In the genomic region with DNA sequence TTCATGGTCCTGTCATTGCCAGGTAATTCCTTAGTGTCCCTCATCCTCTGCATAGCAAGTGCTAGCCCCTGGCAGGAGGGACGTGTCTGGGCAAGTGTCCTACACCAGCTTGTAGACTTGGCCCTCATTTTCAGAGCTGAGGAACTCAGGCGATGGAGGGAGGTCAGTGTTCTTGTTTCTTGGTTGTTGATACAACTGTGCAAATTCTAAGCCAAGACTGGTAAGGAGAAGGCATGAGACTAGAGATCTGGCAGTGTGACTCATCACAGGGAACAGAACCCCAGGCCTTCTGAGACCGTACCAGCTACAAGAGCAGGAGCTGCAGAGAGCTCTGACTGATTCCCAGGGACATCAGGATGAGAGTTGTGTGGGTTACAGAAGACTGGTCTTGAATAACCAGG, we compare ENCODE assay signal across 29 mouse cellular contexts. TPM values are rescaled to one million over a fixed set of nuclear protein-coding genes. Genes with fewer than 3 reads are reported as not detected.
DNase-seq lines count a peak whose midpoint lies in the region; ATAC-seq lines count a peak whose summit lies in the region.
"Had no signal": no experiment of that assay in that cellular context is flagged by ENCODE, and none has a peak within 500 bp of the region (broad histone marks: within the 10 kb centered on the region; RNA-seq: fewer than 3 reads in every experiment).

No protein-coding gene starts in this region.

- 0 out of 2 replicates have a peak, but pooled peaks cover 3% of the 10 kb centered on the region for H3K27me3 ChIP-seq in hindbrain, embryonic 13.5 days
- no peaks in the 10 kb centered on the region for H3K27me3 ChIP-seq in hindbrain, embryonic 14.5 days (ENCODE audit: control insufficient read depth, insufficient read depth, low read length)

- no peak for ATAC-seq in hindbrain, embryonic 13.5 days (ENCODE audit: low FRiP score)
- no peak for ATAC-seq in hindbrain, embryonic 14.5 days (ENCODE audit: low FRiP score)
- ATAC-seq: forebrain, embryonic 16.5 days; hindbrain, postnatal 0 days; intestine, postnatal 0 days had no signal

- H3K4me3 ChIP-seq in hindbrain, embryonic 13.5 days, result no peak overlapping the region
- no peak overlapping the region for H3K4me3 ChIP-seq in hindbrain, embryonic 14.5 days (replicated peaks; ENCODE audit: low read length)
- H3K4me3 ChIP-seq: embryonic facial prominence, embryonic 15.5 days; forebrain, embryonic 10.5 days; gastrocnemius, adult 2 months; heart, embryonic 10.5 days; kidney, embryonic 15.5 days; limb, embryonic 15.5 days; megakaryocyte, embryonic 14.5 days; neural tube, embryonic 12.5 days had no signal

- peaks cover 57% of the 10 kb centered on the region for H3K4me1 ChIP-seq in hindbrain, embryonic 13.5 days (replicated peaks)
- peaks cover 24% of the 10 kb centered on the region for H3K4me1 ChIP-seq in hindbrain, embryonic 14.5 days (replicated peaks; ENCODE audit: control insufficient read depth, insufficient read depth, low read length)

- H3K27ac ChIP-seq in hindbrain, embryonic 13.5 days, result no peak overlapping the region
- no peak overlapping the region for H3K27ac ChIP-seq in hindbrain, embryonic 14.5 days
- H3K27ac ChIP-seq: embryonic facial prominence, embryonic 15.5 days; forebrain, embryonic 10.5 days; gastrocnemius, adult 2 months; heart, embryonic 10.5 days; hindbrain, postnatal 0 days; kidney, embryonic 15.5 days; limb, embryonic 15.5 days; liver, embryonic 14.5 days; neural tube, embryonic 12.5 days had no signal

- WGBS in hindbrain, embryonic 13.5 days, result 82% methylated on average over 3 of the region's 3 CpGs
- WGBS in hindbrain, embryonic 14.5 days, result 73% methylated on average over 3 of the region's 3 CpGs

- no peaks in the 10 kb centered on the region for H3K36me3 ChIP-seq in hindbrain, embryonic 13.5 days
- H3K36me3 ChIP-seq in hindbrain, embryonic 14.5 days (replicated peaks; ENCODE audit: control insufficient read depth, insufficient read depth), result peaks cover 4% of the 10 kb centered on the region; the same call in 1 of the 2 replicates
- H3K36me3 ChIP-seq: embryonic facial prominence, embryonic 15.5 days; forebrain, embryonic 10.5 days; heart, embryonic 10.5 days; kidney, embryonic 15.5 days; limb, embryonic 15.5 days; neural tube, embryonic 12.5 days had no signal

- 0 out of 2 replicates have a peak overlapping the region, but pooled peaks have one; percentile 39 for H3K9ac ChIP-seq in hindbrain, embryonic 13.5 days
- no peak overlapping the region for H3K9ac ChIP-seq in hindbrain, embryonic 14.5 days
- H3K9ac ChIP-seq: embryonic facial prominence, embryonic 15.5 days; kidney, embryonic 15.5 days; limb, embryonic 15.5 days; liver, embryonic 14.5 days; lung, embryonic 14.5 days; neural tube, embryonic 12.5 days had no signal

- H3K4me2 ChIP-seq in hindbrain, embryonic 13.5 days, result no peak overlapping the region
- H3K4me2 ChIP-seq in hindbrain, embryonic 14.5 days (replicated peaks), result no peak overlapping the region
- H3K4me2 ChIP-seq: embryonic facial prominence, embryonic 15.5 days; kidney, embryonic 15.5 days; limb, embryonic 15.5 days; lung, embryonic 14.5 days; neural tube, embryonic 12.5 days had no signal

- DNase-seq in hindbrain, embryonic 14.5 days (ENCODE audit: low spot score), result no peak
- peak; percentile 46 for DNase-seq in MN1 (ENCODE audit: low spot score)
- peak; percentile 86 for DNase-seq in brain, adult 2 months (ENCODE audit: low read depth, low spot score)
- DNase-seq in cerebellum, postnatal 25 days, result peak; percentile 52 to 59
- no peak for DNase-seq in heart, adult 18-20 months
- no peak for DNase-seq in adrenal gland, adult (ENCODE audit: inconsistent age in 2 of 2, low spot score in 1 of 2)
- DNase-seq: adrenal gland, postnatal 25 days; gastrocnemius, adult 2 months; heart, postnatal 4 days; kidney, postnatal 36 days; left cerebral cortex, postnatal 4 days; lung, embryonic 14.5 days; lung, postnatal 36 days; midbrain, embryonic 14.5 days; retina, postnatal 1 day; right cerebral cortex, postnatal 4 days; thymus, postnatal 14 days had no signal

- H3K9me3 ChIP-seq in hindbrain, embryonic 13.5 days, result no peaks in the 10 kb centered on the region
- no peaks in the 10 kb centered on the region for H3K9me3 ChIP-seq in hindbrain, embryonic 14.5 days (ENCODE audit: control insufficient read depth, low read length)
- H3K9me3 ChIP-seq: embryonic facial prominence, embryonic 15.5 days; forebrain, embryonic 10.5 days; heart, embryonic 10.5 days; kidney, embryonic 15.5 days; limb, embryonic 15.5 days; megakaryocyte, embryonic 14.5 days; neural tube, embryonic 12.5 days had no signal

RNA-seq across cellular contexts. Expression of a gene that starts 8.6 kb away (rescaled TPM):
- polyA plus RNA-seq in hindbrain, embryonic 13.5 days (2015; fragmentation: Nextera tagmentation; extraction: Ambion mirVana), result 267 and 274 TPM in 2 replicates
- 377 and 395 TPM in 2 replicates for polyA plus RNA-seq in hindbrain, embryonic 14.5 days (2014; fragmentation: Nextera tagmentation; extraction: Ambion mirVana)
- 10 to 100 TPM in 1 of 2 experiments, 1 to 10 TPM in 1; 9.4 to 10.3 TPM for total RNA-seq in heart, adult 18-20 months (2021)

Comparison
In these comparisons a context has a peak if more than half of its experiments do, and no peak if none do; other contexts are left out.
1. DNase-seq: peak in MN1 (single experiment), brain, adult 2 months (single experiment) and cerebellum, postnatal 25 days (2 of 2); none in hindbrain, embryonic 14.5 days (single experiment), heart, adult 18-20 months (0 of 2) and adrenal gland, adult (0 of 2).